Mouse (Mus musculus) thymus, postnatal 10 days (tissue): Measurements from ENCODE around the gene Rpl9-ps6.
A peak's percentile ranks its signal among the peaks of the same experiment; 100 is the strongest.

Source experiments
- DNase-seq, 2 experiments: peaks; one replicate each; pipeline ENCODE4 v3.0.0; 2021; ENCODE audit warnings: low spot score in 2 of 2

Rpl9-ps6 gene

GRCm38 (mm10) chr19:32466478-32466877 is at the start of gene Rpl9-ps6:
TSS of gene Rpl9-ps6 (minus strand) at chr19:32466578.
- DNase-seq = no peak

DNA sequence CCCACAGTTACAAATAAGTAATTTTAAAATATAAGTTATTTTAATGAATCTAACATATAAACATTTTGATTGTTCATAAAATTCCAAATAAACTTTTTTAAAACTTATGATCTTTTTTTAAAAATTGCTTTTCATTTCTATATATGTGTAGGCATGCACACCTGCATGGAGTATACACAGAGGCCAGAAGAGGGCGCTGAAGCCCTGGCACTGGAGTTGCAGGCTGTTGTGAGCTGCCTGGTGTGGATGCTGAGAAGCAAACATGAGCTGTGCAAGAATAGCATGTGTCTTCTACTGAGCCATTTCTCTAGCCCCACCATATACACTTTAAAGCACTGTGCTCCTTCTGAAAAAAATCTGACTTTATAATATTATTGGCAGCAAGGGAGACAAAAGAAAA is 46.1 kb upstream of the Rpl9-ps6 start:
- DNase-seq = peak in 1 of 2 experiments; percentile 28

DNA sequence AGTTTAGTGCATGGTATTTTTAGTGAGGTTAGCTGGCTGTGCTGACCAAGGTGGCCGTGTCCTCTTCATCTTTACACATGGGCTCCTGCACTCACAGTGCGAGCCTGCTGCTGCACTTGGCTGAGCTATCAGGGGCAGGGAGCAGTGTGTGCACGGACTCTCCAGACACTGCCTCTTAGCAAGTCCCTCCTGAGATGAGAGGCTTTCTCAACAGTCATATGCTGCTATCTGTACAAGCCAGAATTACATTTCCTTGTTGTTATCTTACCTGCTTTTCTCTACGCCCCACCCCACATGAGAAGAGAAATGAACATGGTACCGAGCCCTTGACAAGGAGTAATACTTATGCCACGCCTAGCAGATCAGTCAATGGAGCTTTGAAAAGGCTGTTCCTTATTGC is 44.6 kb upstream of the Rpl9-ps6 start:
- DNase-seq = no peak

- DNase-seq = no peak
Observed at GRCm38 (mm10) chr19:32510267-32510666, 43.9 kb upstream of the Rpl9-ps6 start.

DNA sequence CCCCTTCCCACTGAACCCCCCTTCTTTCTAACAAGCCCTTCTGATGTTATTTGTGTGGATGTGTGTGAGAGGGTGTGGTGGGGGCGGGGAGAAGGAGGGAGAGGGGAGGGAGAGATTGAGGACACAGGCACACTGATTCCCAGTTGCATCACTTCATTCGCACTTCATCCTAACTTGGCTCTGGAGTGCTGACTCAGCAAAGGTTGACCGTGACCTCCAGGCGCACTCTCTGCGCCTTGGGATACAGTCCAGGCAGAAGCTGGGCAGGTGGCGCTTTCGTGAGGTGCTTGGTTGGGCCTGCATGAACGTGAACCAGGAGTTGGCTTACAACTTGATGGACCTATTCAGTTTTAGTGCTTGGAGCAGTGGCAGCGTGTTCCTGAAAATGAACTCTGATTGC is 41.1 kb upstream of the Rpl9-ps6 start:
- no peak for DNase-seq

DNA sequence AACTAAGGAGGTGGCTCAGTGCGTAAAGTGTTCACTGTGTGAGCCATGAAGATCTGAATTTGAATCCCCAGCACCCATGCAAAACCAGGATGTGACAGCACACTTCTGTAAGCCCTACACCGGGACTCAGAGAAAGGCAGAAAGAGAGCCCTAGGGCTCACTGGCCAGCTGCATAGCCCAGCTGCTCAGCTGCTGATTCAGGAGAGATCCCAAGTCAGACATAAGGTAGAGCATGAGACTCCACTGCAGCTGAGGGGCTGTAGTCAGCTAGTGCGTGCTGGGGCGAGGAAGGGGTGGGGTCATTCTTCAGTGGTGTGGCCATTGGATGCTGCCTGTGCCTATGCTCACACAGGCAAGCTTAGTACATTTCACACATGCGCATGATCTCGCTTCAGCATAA is 40.7 kb upstream of the Rpl9-ps6 start:
- no peak for DNase-seq

DNA sequence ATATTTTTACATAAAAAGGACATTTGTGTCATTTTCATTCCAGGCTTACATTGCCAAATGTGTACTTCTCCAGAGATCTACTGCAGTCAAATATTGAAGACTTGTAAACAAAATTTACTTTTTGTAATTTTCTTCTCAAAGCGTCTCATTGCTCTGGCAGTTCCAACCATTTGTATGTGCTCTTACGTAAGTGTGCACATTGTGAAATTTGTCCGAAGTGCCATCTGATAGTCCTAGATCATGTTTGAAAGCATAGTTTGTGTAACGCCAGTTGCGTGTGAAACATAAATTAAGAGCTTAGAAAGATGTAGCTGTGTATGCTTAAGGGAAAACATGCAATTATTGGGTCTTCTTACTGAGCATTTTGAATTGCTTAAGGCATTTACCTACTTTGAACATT is 40.1 kb upstream of the Rpl9-ps6 start:
- no peak for DNase-seq

GRCm38 (mm10) chr19:32506081-32506480 is 39.7 kb upstream of the Rpl9-ps6 start:
- DNase-seq = no peak

DNA sequence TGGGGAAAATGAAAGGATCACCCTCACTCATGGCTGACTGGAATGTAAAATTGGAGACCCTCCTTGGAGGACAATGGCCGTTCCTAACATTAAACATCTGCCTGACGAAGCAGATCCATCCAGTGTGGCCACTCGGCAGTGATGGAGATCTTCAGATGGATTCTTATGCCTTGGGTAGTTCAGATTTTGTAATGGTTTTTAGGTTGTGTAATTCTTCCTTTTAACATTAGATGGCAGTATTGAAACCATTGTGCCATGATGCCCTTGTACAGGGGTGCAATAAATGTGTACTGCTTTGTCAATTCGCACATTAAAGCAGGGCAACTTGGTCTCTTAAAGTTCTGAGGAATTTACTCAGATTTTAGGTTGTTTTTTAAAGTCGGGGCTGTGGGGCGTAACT is 35.0 kb upstream of the Rpl9-ps6 start:
- no peak for DNase-seq

- no peak for DNase-seq
Observed at GRCm38 (mm10) chr19:32498002-32498401, 31.6 kb upstream of the Rpl9-ps6 start.

- no peak for DNase-seq
Observed at GRCm38 (mm10) chr19:32497411-32497810, 31.0 kb upstream of the Rpl9-ps6 start.

DNA sequence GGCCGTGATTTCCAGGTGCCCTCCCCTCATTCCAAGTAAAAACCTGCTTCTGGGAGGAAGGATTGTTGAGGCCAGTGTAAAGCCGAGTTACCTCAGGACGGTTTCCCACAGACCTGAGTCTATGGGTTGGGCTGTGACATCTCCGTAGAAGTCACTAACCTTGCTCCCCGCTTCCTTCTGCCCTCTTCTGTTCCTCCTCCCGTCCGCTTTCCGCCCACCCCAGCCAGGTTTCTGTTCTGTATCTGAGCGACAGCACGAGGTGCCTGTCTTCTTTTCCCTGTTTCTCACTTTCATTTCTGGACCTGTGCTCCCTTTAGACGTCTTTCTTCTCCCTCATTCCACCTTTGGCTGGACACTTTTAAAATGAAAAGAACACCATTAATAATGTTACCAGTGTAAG is 28.7 kb upstream of the Rpl9-ps6 start:
- no peak for DNase-seq

DNA sequence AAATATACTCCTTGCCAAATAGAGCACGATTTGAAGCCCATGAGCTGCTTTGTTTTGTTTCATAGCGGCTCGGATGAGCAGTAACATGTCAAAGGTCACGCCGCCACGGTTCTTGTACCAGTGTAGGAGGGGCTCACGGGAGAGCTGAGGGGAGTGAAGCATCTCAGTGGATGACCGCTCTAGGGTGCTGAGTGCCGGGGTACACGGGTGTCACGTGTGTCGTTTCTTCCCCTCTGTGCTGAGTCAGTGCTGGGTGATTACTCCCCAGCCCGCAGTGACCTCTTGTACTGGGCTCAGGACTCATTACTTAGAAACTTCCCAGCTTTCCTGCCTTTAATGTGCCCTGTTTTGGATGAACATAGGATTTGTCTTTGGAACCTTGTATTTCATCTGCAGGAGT is 28.2 kb upstream of the Rpl9-ps6 start:
- DNase-seq = no peak

GRCm38 (mm10) chr19:32493471-32493870 is 27.1 kb upstream of the Rpl9-ps6 start:
- DNase-seq = no peak

DNA sequence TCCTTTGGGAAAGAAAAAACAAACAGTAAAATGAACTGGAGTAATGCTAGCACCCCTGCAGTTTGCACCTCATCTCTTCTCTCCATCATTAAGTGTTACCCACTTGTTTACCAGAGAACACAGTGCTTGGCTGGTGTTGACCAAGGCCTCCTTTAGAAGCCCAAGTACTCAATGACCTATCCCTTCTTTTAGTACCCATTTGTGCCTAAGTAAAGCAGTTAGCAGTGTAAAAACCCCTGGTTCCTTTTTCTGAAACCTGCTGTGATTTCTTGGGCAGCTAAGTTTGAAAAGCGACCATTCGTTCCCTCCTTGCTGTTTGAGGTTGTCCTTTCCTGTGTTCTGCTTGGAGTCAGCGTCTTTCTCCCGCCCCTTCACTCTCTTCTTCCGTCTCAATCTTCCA is 26.6 kb upstream of the Rpl9-ps6 start:
- no peak for DNase-seq

DNA sequence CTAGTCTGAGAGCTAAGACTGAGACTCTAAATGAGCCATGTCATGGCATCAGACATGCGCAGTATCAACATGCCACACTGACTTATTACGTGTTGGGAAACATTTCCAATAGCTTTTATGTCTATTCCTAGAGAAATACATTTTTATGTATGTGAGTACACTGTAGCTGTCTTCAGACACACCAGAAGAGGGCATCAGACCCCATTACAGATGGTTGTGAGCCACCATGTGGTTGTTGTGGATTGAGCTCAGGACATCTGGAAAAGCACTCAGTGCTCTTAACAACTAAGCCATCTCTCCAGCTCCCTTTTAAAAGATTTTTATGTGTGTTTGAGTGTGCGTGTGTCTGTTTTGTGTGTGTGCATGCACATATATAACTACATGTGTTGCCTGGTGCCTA is 26.0 kb upstream of the Rpl9-ps6 start:
- DNase-seq = no peak

GRCm38 (mm10) chr19:32490976-32491375 is 24.6 kb upstream of the Rpl9-ps6 start:
- no peak for DNase-seq

- DNase-seq = no peak
Observed at GRCm38 (mm10) chr19:32489166-32489895, 23.0 kb upstream of the Rpl9-ps6 start.

DNA sequence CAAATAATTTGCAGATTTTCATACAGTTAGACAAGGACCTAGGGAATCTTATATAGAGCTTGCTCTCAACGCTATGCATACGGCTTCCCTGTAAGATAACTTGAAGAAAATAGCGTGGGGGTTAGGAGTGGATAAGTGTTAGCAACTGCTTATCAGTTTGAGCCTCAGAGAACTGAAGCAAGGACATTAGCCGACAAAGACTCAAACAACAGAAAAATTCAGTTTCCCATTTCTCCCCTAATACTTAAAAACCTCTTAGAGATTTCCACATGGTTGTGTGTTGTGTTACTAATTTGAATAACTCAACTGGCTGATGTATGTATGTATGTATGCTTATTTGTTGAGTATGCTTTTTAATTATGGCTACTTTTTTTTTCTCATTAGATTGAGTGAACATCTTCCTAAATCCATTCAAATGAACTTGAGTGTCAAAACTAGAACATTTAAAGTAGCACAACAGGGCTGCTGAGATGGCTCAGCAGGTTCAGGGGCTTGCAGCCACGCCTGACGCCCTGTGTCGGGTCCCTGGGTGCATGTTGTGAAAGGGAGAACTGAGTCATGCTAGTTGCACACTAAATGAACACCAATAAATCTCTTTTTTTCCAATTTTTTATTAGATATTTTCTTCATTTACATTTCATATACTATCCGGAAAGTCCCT is 21.3 kb upstream of the Rpl9-ps6 start:
- no peak for DNase-seq

GRCm38 (mm10) chr19:32486106-32486724 is 19.8 kb upstream of the Rpl9-ps6 start:
- DNase-seq = peak; percentile 54 to 62

GRCm38 (mm10) chr19:32485681-32486105 is 19.3 kb upstream of the Rpl9-ps6 start, which contains the start of gene Minpp1:
TSS of gene Minpp1 (plus strand) at chr19:32485769.
- DNase-seq = peak; percentile 85 to 94

GRCm38 (mm10) chr19:32484941-32485660 is 18.7 kb upstream of the Rpl9-ps6 start:
- no peak for DNase-seq
